Mouse (Mus musculus) midbrain, embryonic 13.5 days (tissue): Measurements from ENCODE around the gene Gcnt7. TPM values are rescaled to one million over a fixed set of nuclear protein-coding genes. Genes with fewer than 3 reads are reported as not detected.

Source experiments
- polyA plus RNA-seq: library from polyadenylated mRNA; unstranded; fragments of >200 nt; fragmentation: Nextera tagmentation; extraction: Ambion mirVana; gene quantifications from 2 replicates; pipeline ENCODE4 v1.2.1, GENCODE M21; 2015

The Gcnt7 gene
- polyA plus RNA-seq, 1 experiment from 2014 or later, result 2.3 TPM

Other genes starting within 250 kb of the Gcnt7 start
- gene Mc3r, start 210.1 kb downstream of the Gcnt7 start, polyA plus RNA-seq, result 0.22 and 0.23 TPM in 2 replicates
- gene Fam210b, start 113.0 kb downstream of the Gcnt7 start, polyA plus RNA-seq, result 24.4 and 30.2 TPM in 2 replicates
- 42.1 and 43.3 TPM in 2 replicates for gene Aurka, start 88.1 kb downstream of the Gcnt7 start, polyA plus RNA-seq
- gene Cstf1, start 87.9 kb downstream of the Gcnt7 start, polyA plus RNA-seq, result 30.5 and 31.6 TPM in 2 replicates
- gene Cass4, start 64.8 kb downstream of the Gcnt7 start, polyA plus RNA-seq, result 0.10 and 0.12 TPM in 2 replicates
- 94.2 and 96.8 TPM in 2 replicates for gene Rtf2, start 18.0 kb downstream of the Gcnt7 start, polyA plus RNA-seq
- 0.41 and 0.57 TPM in 2 replicates for gene Fam209, start 13.9 kb upstream of the Gcnt7 start, polyA plus RNA-seq
- 0.53 and 1.6 TPM in 2 replicates for gene Tfap2c, start 91.0 kb upstream of the Gcnt7 start, polyA plus RNA-seq